Mouse (Mus musculus) adrenal gland, postnatal 4 days (tissue): ENCODE measurements around the gene Maco1. TPM values are rescaled to one million over a fixed set of nuclear protein-coding genes. Genes with fewer than 3 reads are reported as not detected.
A peak's percentile ranks its signal among the peaks of the same experiment; 100 is the strongest.
"Not testable (repeated sequence)": the region's sequence is repeated elsewhere in the genome, so short reads cannot be mapped to it uniquely, and the experiment has no call there.

Experiments
- DNase-seq, 2 experiments: peaks; one replicate each; pipeline ENCODE4 v3.0.0; 2021 to 2022; ENCODE audit warnings: low spot score in 2 of 2, mixed read lengths in 2 of 2
- total RNA-seq, 2 experiments: library from RNA; stranded (reverse); gene quantifications; 2 replicates each; pipeline ENCODE4 v1.2.3; 2021

The Maco1 gene
- total RNA-seq, 2 experiments from 2014 or later: 37.8 to 42.8 TPM

- DNase-seq: no peak
Measured at GRCm38 (mm10) chr4:134817706-134818105, 35.4 kb downstream of the Maco1 start.

GRCm38 (mm10) chr4:134814229-134814571, 38.9 kb downstream of the Maco1 start:
- no peak for DNase-seq

- DNase-seq: no peak
Measured at GRCm38 (mm10) chr4:134813406-134814228, 39.5 kb downstream of the Maco1 start.

GRCm38 (mm10) chr4:134804765-134805164, 48.4 kb downstream of the Maco1 start:
- peak; percentile 61 to 66 for DNase-seq

- DNase-seq: no peak
Measured at GRCm38 (mm10) chr4:134802765-134803164, 50.4 kb downstream of the Maco1 start.

GRCm38 (mm10) chr4:134802155-134802554, 51.0 kb downstream of the Maco1 start:
- DNase-seq: no peak

- no peak for DNase-seq
Measured at GRCm38 (mm10) chr4:134800693-134801092, 52.5 kb downstream of the Maco1 start.

GRCm38 (mm10) chr4:134800098-134800497, 53.0 kb downstream of the Maco1 start:
- no peak for DNase-seq

GRCm38 (mm10) chr4:134799272-134799671, 53.9 kb downstream of the Maco1 start:
- peak; percentile 40 to 56 for DNase-seq

- no peak for DNase-seq
Measured at GRCm38 (mm10) chr4:134798861-134799260, 54.3 kb downstream of the Maco1 start.

GRCm38 (mm10) chr4:134797621-134798020, 55.5 kb downstream of the Maco1 start:
- no peak for DNase-seq

- no peak for DNase-seq
Measured at GRCm38 (mm10) chr4:134796581-134797361, 56.4 kb downstream of the Maco1 start.

- no peak for DNase-seq
Measured at GRCm38 (mm10) chr4:134795819-134796485, 57.2 kb downstream of the Maco1 start.

- DNase-seq: not testable (repeated sequence)
Measured at GRCm38 (mm10) chr4:134794959-134795358, 58.2 kb downstream of the Maco1 start.

GRCm38 (mm10) chr4:134793213-134793956, 59.8 kb downstream of the Maco1 start:
- DNase-seq: no peak

- no peak for DNase-seq
Measured at GRCm38 (mm10) chr4:134791731-134792130, 61.4 kb downstream of the Maco1 start.

GRCm38 (mm10) chr4:134786946-134787345, 66.2 kb downstream of the Maco1 start:
- DNase-seq: no peak

- no peak for DNase-seq
Measured at GRCm38 (mm10) chr4:134784701-134785100, 68.4 kb downstream of the Maco1 start.

- peak in 1 of 2 experiments; percentile 39 for DNase-seq
Measured at GRCm38 (mm10) chr4:134779136-134779934, 73.8 kb downstream of the Maco1 start.

GRCm38 (mm10) chr4:134776246-134776645, 76.9 kb downstream of the Maco1 start:
- DNase-seq: no peak
